Mouse (Mus musculus) liver, postnatal 0 days (tissue): ENCODE results near the gene Macf1. TPM values are rescaled to one million over a fixed set of nuclear protein-coding genes. Genes with fewer than 3 reads are reported as not detected.

Source experiments
- ATAC-seq: fragments of 200-750 bp; cut with Nextera tagmentation; 2 replicates; pipeline ENCODE4 v1.8.0; 2017; ENCODE audit warnings: mild to moderate bottlenecking, moderate library complexity
- DNase-seq: peaks from one replicate; pipeline ENCODE4 v3.0.0-alpha.2; 2016
- H3K27ac ChIP-seq: fragments of 300-500 bp; sonication (generic); 2 replicates; pipeline ENCODE4 v1.5.1; 2014; ENCODE audit warnings: antibody characterized with exemption, moderate library complexity, mild to moderate bottlenecking, low read depth
- H3K27me3 ChIP-seq: fragments of 300-500 bp; sonication (generic); 2 replicates; pipeline ENCODE4 v1.6.1; 2014; ENCODE audit warnings: low read length, control low read depth, mixed read lengths; ENCODE audit not compliant: insufficient read depth
- H3K36me3 ChIP-seq: fragments of 300-500 bp; sonication (generic); replicated peaks from 2 replicates; pipeline ENCODE4 v1.6.1; 2014; ENCODE audit warnings: mild to moderate bottlenecking, control low read depth, low read length, moderate library complexity, mixed read lengths; ENCODE audit not compliant: insufficient read depth
- H3K4me1 ChIP-seq: fragments of 300-500 bp; sonication (generic); 2 replicates; pipeline ENCODE4 v1.6.1; 2014; ENCODE audit warnings: antibody characterized with exemption, mild to moderate bottlenecking, control low read depth; ENCODE audit not compliant: insufficient read depth
- H3K4me2 ChIP-seq: fragments of 300-500 bp; sonication (generic); 2 replicates; pipeline ENCODE4 v1.6.1; 2014; ENCODE audit warnings: low read depth, mild to moderate bottlenecking, low read length, moderate library complexity, mixed read lengths
- H3K4me3 ChIP-seq: fragments of 300-500 bp; sonication (generic); 2 replicates; pipeline ENCODE4 v1.5.1; 2014; ENCODE audit warnings: low read depth, low read length
- H3K9ac ChIP-seq: fragments of 300-500 bp; sonication (generic); replicated peaks from 2 replicates; pipeline ENCODE4 v1.6.1; 2014; ENCODE audit warnings: mild to moderate bottlenecking, moderate library complexity
- H3K9me3 ChIP-seq: fragments of 300-500 bp; sonication (generic); 2 replicates; pipeline ENCODE4 v1.6.1; 2016; ENCODE audit warnings: mild to moderate bottlenecking, control low read depth, low read length, mixed read lengths
- CTCF ChIP-seq: sonication (generic); IDR thresholded peaks from 2 replicates; pipeline ENCODE4 v1.5.1; 2016; ENCODE audit warnings: antibody characterized with exemption, low read depth
- EP300 ChIP-seq: IDR thresholded peaks from 2 replicates; pipeline ENCODE4 v1.6.1; 2016; ENCODE audit warnings: antibody characterized with exemption, low read depth, mild to moderate bottlenecking
- WGBS: fragments of 180-500 bp; shearing (Covaris S2); extraction: QIAGEN DNeasy Blood & Tissue Kit; methylation state at CpG from one replicate; pipeline ENCODE4 v1.1.7; 2014; ENCODE audit not compliant: insufficient replicate concordance; 5-methylcytosine and 5-hydroxymethylcytosine counted together
- polyA plus RNA-seq: library from polyadenylated mRNA; unstranded; fragments of >200 nt; fragmentation: Nextera tagmentation; extraction: Ambion mirVana; gene quantifications from 2 replicates; pipeline ENCODE4 v1.2.1, GENCODE M21; 2015

Macf1 gene
- polyA plus RNA-seq, 1 experiment from 2014 or later = 11.3 TPM

DNA sequence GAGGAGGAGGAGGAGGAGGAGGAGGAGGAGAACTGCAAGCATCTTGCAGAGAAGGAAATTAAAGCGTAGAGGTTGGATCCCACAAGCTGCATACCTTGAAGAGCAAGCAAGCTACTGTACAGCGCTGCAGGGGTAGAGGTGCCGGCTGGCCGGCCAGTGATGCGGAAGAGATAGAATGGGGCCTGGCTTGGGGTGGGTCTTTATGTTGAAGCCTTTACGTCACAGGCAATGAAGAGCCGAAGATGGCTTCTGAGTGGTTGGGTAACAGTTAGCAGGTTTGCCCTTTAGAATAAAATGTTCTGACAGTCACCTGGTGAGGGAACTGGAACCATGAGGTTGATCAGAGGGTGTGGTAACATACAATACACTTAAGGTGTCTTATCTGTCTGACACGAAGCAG, 1.9 kb downstream of the Macf1 start:
- no peak for ATAC-seq
- Histone ChIP-seq H3K4me1 (0 out of 2 replicates have a peak, but pooled peaks cover 3% of the 10 kb centered on the region), H3K36me3 (no peaks in the 10 kb centered on the region), H3K4me3 (no peak overlapping the region), H3K9me3 (no peaks in the 10 kb centered on the region), H3K4me2 (no peak overlapping the region), H3K9ac (no peak overlapping the region), H3K27ac (no peak overlapping the region), H3K27me3 (peaks cover 19% of the 10 kb centered on the region)
- TF ChIP-seq EP300 = no peak
- TF ChIP-seq CTCF = no peak
- 75% methylated on average over 8 of the region's 8 CpGs for WGBS
- no peak for DNase-seq

DNA sequence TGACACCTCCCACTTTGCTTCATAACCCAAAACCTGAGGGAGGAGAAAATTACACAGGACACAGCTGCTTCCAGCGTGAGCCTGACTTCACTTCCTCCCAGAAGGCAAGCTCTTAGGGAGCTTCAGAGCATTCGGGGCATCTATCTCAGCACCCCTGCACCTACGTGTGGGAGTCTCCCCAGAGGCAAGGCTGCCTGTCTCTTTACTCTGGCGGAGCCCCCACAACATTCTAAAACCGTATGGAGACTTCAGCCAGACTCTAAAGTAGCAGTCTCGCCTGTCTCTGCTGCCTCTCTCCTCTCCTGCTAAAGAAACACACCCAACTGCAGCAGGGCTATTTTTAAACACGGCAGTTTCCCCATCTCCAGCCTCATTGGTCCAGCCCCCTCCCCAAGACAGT, 3.2 kb downstream of the Macf1 start:
- H3K4me1 ChIP-seq = no peaks in the 10 kb centered on the region
- DNase-seq (no peak), ATAC-seq (no peak)
- 22% methylated on average over 7 of the region's 7 CpGs for WGBS
- H3K4me3 ChIP-seq = no peak overlapping the region
- H3K27me3 ChIP-seq = peaks cover 8% of the 10 kb centered on the region
- no peaks in the 10 kb centered on the region for H3K9me3 ChIP-seq
- H3K36me3 ChIP-seq = no peaks in the 10 kb centered on the region
- no peak overlapping the region for H3K4me2 ChIP-seq
- H3K9ac ChIP-seq = no peak overlapping the region
- TF ChIP-seq EP300 = no peak
- no peak for TF ChIP-seq CTCF
- H3K27ac ChIP-seq = no peak overlapping the region

DNA sequence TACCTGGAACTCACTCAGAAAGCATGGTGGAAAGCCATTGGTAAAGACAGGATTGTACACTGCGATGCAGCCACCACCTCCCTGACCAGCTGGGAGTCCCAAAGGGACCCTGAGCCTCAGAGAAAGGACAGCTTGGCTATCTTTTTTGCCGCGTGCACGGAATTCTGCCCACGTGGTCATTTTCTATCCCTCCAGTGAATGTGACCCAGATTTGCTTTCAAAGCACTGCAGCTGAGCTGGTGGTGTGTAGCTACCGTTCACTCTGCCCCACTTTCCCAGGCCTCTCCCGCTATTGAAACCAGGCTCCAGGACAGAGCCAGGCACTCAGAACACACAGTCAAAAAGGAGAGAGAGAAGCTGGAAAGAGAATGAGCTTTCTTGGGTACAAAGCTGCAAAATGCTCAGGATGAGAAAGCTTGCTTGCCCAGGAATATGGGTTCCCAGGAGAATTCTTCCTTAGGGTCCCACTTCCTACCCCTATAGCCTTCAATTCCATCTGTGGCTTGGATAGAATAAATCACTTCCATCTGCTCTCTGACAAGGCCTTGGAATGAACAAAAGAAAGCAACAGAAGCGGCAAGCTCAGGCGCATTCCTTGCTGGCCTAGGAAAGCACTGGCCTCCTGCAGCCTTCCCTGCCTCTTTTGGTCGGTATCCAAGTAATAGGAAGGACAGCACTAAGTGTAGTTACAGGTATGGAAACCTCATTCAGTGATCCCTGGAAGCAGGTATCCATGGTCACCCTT, 6.9 kb downstream of the Macf1 start:
- no peak overlapping the region for H3K9ac ChIP-seq
- H3K9me3 ChIP-seq = no peaks in the 10 kb centered on the region
- no peak for ATAC-seq
- H3K4me1 ChIP-seq = no peaks in the 10 kb centered on the region
- no peak overlapping the region for H3K4me2 ChIP-seq
- H3K27me3 ChIP-seq = no peaks in the 10 kb centered on the region
- TF ChIP-seq CTCF (no peak), EP300 (no peak)
- no peak overlapping the region for H3K4me3 ChIP-seq
- WGBS = 72% methylated on average over 10 of the region's 10 CpGs
- H3K27ac ChIP-seq = no peak overlapping the region
- no peak for DNase-seq
- no peaks in the 10 kb centered on the region for H3K36me3 ChIP-seq

DNA sequence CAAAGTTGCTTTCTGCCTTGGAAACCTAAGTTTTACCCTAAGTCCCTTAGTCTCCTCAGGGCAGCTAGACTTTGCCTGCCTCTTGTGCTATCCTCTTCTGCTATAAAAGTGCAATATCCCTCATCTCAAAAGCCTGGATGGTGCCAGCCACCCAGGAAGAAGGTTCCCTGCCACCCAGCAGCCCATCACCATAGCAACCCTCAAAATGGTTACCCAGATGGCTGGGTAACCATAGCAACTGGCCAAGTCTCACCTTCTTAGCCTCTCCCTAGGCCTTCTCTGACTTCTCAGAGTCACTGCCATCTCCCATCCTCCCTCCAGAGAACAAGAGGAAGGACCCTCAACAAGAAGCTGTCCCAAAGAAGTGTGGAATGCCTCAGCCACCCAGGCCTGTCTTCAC, 13.6 kb downstream of the Macf1 start:
- no peak overlapping the region for H3K27ac ChIP-seq

DNA sequence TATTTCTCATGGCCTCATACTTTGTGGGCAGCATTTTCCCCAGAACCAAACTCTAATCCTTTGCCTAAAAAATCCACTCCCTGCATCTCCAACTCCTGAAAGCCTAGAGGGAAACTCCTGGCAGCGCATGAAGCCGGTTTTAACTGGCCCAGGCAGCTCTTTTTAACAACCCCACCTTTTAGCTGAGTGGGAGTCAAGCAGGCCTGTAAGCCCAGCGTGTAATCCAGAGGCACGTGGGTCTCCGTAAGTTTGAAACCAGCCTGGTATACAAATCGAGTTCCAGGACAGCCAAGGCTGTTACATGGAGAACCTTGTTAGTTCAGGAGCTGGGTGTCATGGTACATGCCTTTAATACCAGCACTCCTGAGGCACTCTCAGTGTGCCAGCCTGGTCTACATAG, 14.5 kb downstream of the Macf1 start:
- Histone ChIP-seq H3K27me3 (no peaks in the 10 kb centered on the region), H3K4me1 (peaks cover 10% of the 10 kb centered on the region), H3K4me3 (no peak overlapping the region), H3K9me3 (no peaks in the 10 kb centered on the region), H3K27ac (no peak overlapping the region), H3K4me2 (no peak overlapping the region), H3K9ac (0 out of 2 replicates have a peak overlapping the region, but pooled peaks have one; percentile 16), H3K36me3 (no peaks in the 10 kb centered on the region)
- DNase-seq (no peak), ATAC-seq (no peak)
- WGBS = 67% methylated on average over 6 of the region's 6 CpGs
- TF ChIP-seq CTCF (no peak), EP300 (no peak)

More for the DNA sequence above, 13.6 kb downstream of the Macf1 start:
- H3K36me3 ChIP-seq = no peaks in the 10 kb centered on the region
- H3K27me3 ChIP-seq = no peaks in the 10 kb centered on the region
- ATAC-seq = no peak
- H3K4me3 ChIP-seq = no peak overlapping the region
- peaks cover 4% of the 10 kb centered on the region for H3K4me1 ChIP-seq
- no peak for DNase-seq
- H3K9me3 ChIP-seq = no peaks in the 10 kb centered on the region
- H3K9ac ChIP-seq = no peak overlapping the region
- no peak overlapping the region for H3K4me2 ChIP-seq
- TF ChIP-seq EP300 (no peak), CTCF (no peak)

DNA sequence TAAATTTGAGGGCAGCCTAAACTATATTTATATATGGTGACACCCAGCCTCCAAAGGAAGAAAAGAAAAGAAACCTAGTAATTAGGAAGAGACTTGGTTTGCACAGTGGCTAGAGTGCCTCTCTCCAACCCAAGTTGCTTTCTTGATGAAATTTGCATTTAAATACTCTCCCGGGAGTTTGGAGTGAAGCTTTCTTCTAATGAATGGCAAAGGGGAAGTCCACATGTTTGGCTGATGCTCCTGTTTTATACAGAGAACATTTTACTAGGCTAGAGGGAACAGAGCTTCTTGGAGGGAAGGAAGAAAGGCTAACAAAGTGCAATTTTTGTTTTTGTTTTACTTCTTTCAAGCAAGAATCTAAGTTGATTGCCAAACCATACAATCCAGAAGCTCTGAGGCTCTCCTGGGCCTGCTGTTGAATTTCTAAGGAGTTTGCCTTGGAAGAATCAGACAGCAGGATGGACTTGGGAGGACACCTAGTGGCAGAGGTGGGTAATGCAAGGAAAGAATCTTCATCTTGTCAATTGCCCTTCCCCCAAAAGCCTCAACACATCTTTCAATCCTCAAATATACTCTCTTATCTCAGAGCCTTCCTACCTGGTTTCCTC, 16.8 kb downstream of the Macf1 start:
- no peaks in the 10 kb centered on the region for H3K9me3 ChIP-seq
- no peaks in the 10 kb centered on the region for H3K36me3 ChIP-seq
- DNase-seq (peak; percentile 81), ATAC-seq (no peak)
- H3K4me3 ChIP-seq = no peak overlapping the region
- H3K27me3 ChIP-seq = no peaks in the 10 kb centered on the region
- H3K27ac ChIP-seq = no peak overlapping the region
- TF ChIP-seq CTCF (peak; percentile 99), EP300 (no peak)
- H3K4me1 ChIP-seq = peaks cover 19% of the 10 kb centered on the region
- 27% methylated on average over 1 of the region's 1 CpGs for WGBS
- no peak overlapping the region for H3K9ac ChIP-seq
- no peak overlapping the region for H3K4me2 ChIP-seq

DNA sequence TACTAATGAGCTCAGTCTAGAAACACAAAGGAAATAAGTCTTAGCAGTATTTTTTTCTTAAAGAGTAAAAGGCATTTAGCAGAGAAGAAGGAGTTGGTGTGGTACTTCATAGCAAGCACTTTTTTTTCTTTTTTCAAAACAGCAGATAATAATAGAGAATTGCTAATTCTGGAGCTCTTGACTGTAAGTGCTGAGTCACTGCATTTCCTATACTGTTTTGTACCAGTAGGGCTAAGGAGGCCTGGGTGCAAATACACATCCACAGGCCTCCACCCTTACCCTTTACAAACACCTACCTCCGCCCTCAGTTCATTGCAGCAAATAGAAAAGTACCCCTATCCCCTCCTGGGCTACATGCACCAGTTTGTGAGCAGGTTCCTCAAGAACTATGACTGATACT, 17.6 kb downstream of the Macf1 start:
- H3K36me3 ChIP-seq = no peaks in the 10 kb centered on the region
- TF ChIP-seq CTCF (peak; percentile 13; the same call in 1 of the 2 replicates), EP300 (no peak)
- ATAC-seq (no peak), DNase-seq (no peak)
- H3K4me1 ChIP-seq = peaks cover 21% of the 10 kb centered on the region
- 69% methylated on average over 1 of the region's 1 CpGs for WGBS
- no peaks in the 10 kb centered on the region for H3K27me3 ChIP-seq
- H3K9me3 ChIP-seq = no peaks in the 10 kb centered on the region
- no peak overlapping the region for H3K4me2 ChIP-seq
- no peak overlapping the region; the same call in 1 of the 2 replicates for H3K27ac ChIP-seq
- H3K4me3 ChIP-seq = no peak overlapping the region
- no peak overlapping the region for H3K9ac ChIP-seq
